Mouse (Mus musculus): ENCODE data around the gene Nrde2.

- no peak for TF ChIP-seq POLR2A (IDR thresholded peaks at IDR 0.05; ENCODE audit: insufficient read depth, low read depth, low read length)
- TF ChIP-seq CTCF (IDR thresholded peaks at IDR 0.05): no peak
Observed at GRCm38 (mm10) chr12:100194181-100194580, 34.7 kb upstream of the Nrde2 start.

All from heart, adult 2 months (tissue).